22 mouse cellular contexts compared by ENCODE assay signal in the genomic region with DNA sequence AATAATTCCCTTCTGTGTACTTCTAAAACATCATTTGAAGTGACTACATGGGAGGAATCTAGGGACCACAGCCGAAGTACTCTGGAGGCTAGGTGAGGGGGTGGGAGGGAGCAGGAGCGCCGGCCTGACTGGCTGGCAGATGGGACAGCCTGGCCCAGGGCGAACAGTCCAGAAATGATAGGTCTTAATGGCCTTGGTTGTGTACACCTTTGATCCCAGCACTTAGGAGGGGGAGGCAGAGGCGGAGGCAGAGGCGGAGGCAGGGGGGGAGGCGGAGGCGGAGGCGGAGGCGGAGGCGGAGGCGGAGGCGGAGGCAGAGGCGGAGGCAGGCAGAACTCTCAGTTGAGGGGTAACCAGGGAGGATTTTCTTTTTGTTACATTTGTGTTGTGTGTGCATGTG.
"Had no signal": no experiment of that assay in that cellular context is flagged by ENCODE, and none has a peak within 500 bp of the region (broad histone marks: within the 10 kb centered on the region; RNA-seq: fewer than 3 reads in every experiment).

No protein-coding gene starts in this region.

- H3K9ac ChIP-seq: liver, embryonic 13.5 days; lung, embryonic 14.5 days; midbrain, embryonic 13.5 days; neural tube, embryonic 13.5 days had no signal

- H3K27me3 ChIP-seq: liver, embryonic 13.5 days; megakaryocyte, embryonic 14.5 days; midbrain, embryonic 13.5 days; neural tube, embryonic 13.5 days had no signal

- DNase-seq: kidney, adult 11 months; kidney, postnatal 14 days; layer of hippocampus, postnatal 36 days; liver, embryonic 13.5 days; lung, embryonic 14.5 days; lung, postnatal 36 days; right cerebral cortex, adult 18-20 months; right cerebral cortex, postnatal 14 days; right cerebral cortex, postnatal 4 days; thymus, adult 2 months; thymus, postnatal 14 days; thymus, postnatal 4 days had no signal

- H3K27ac ChIP-seq: left cerebral cortex, adult 2 months; liver, embryonic 13.5 days; midbrain, embryonic 10.5 days; midbrain, embryonic 13.5 days; neural tube, embryonic 13.5 days; stomach, postnatal 0 days had no signal

- H3K9me3 ChIP-seq: liver, embryonic 13.5 days; megakaryocyte, embryonic 14.5 days; midbrain, embryonic 10.5 days; midbrain, embryonic 13.5 days; neural tube, embryonic 13.5 days had no signal

- H3K4me2 ChIP-seq: liver, embryonic 13.5 days; lung, embryonic 14.5 days; midbrain, embryonic 13.5 days; neural tube, embryonic 13.5 days had no signal

- H3K4me3 ChIP-seq: left cerebral cortex, adult 2 months; liver, embryonic 13.5 days; megakaryocyte, embryonic 14.5 days; midbrain, embryonic 10.5 days; midbrain, embryonic 13.5 days; myocyte; neural tube, embryonic 13.5 days had no signal

- ATAC-seq: inflammation-experienced regulatory T-cells, adult 6 months; lung, postnatal 0 days; midbrain, embryonic 13.5 days; midbrain, embryonic 16.5 days had no signal

- H3K4me1 ChIP-seq: liver, embryonic 13.5 days; midbrain, embryonic 10.5 days; midbrain, embryonic 13.5 days; neural tube, embryonic 13.5 days had no signal
